Comparison of ENCODE assay signal across 15 mouse cellular contexts in the genomic region with DNA sequence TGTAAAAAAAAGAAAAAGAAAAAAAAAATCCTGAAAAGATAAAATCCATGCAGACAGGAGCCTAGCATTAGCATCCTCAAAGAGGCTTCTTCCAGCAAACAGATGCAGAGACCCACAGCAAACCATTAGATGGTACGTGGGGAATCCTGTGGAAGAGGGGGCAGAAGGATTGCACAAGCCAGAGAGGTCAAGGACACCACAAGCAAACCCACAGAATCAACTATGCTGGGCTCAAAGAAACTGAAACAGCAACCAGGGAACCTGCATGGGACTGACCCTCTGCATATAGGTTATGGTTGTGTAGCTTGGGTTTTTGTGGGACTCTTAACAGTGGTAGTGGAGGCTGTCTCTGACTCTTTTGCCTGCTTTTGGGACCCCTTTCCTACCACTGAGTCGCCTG.
"Had no signal": no experiment of that assay in that cellular context is flagged by ENCODE, and none has a peak within 500 bp of the region (broad histone marks: within the 10 kb centered on the region; RNA-seq: fewer than 3 reads in every experiment).

No protein-coding gene starts in this region.

- H3K4me2 ChIP-seq: intestine, embryonic 15.5 days; limb, embryonic 15.5 days; lung, embryonic 14.5 days; midbrain, embryonic 13.5 days; neural tube, embryonic 15.5 days had no signal

- H3K9ac ChIP-seq: intestine, embryonic 15.5 days; limb, embryonic 15.5 days; liver, embryonic 14.5 days; lung, embryonic 14.5 days; midbrain, embryonic 13.5 days; neural tube, embryonic 15.5 days had no signal

- H3K27ac ChIP-seq: intestine, embryonic 15.5 days; limb, embryonic 15.5 days; liver, embryonic 14.5 days; macrophage; midbrain, embryonic 13.5 days; neural tube, embryonic 15.5 days had no signal

- H3K27me3 ChIP-seq: intestine, embryonic 15.5 days; limb, embryonic 15.5 days; midbrain, embryonic 13.5 days; neural tube, embryonic 15.5 days had no signal

- H3K9me3 ChIP-seq: intestine, embryonic 15.5 days; limb, embryonic 15.5 days; midbrain, embryonic 13.5 days; neural tube, embryonic 15.5 days had no signal

- ATAC-seq: intestine, embryonic 15.5 days; midbrain, embryonic 13.5 days had no signal

- H3K36me3 ChIP-seq: intestine, embryonic 15.5 days; limb, embryonic 15.5 days; midbrain, embryonic 13.5 days; neural tube, embryonic 15.5 days had no signal

- DNase-seq: kidney, adult 2 months; kidney, postnatal 25 days; layer of hippocampus, adult 9-11 months; layer of hippocampus, postnatal 36 days; lung, embryonic 14.5 days; lung, postnatal 14 days; right cerebral cortex, adult 18-20 months; thymus, postnatal 36 days had no signal

- H3K4me3 ChIP-seq: intestine, embryonic 15.5 days; limb, embryonic 15.5 days; midbrain, embryonic 13.5 days; myocyte; neural tube, embryonic 15.5 days had no signal

- H3K4me1 ChIP-seq: intestine, embryonic 15.5 days; limb, embryonic 15.5 days; midbrain, embryonic 13.5 days; neural tube, embryonic 15.5 days had no signal
